Mouse (Mus musculus) neutrophil, adult 5-6 weeks (primary cell): ENCODE results near the gene Cmtm6. TPM values are rescaled to one million over a fixed set of nuclear protein-coding genes. Genes with fewer than 3 reads are reported as not detected.
A peak's percentile ranks its signal among the peaks of the same experiment; 100 is the strongest.

ENCODE experiments used
- ATAC-seq: fragments of 151-379, 151-347 bp; 2 replicates; pipeline ENCODE4 v1.8.0; 2017; ENCODE audit warnings: mild to moderate bottlenecking, moderate TSS enrichment; ENCODE audit not compliant: insufficient number of reproducible peaks, poor library complexity, low FRiP score, severe bottlenecking; ENCODE audit errors: extremely low read depth
- total RNA-seq: library from RNA; stranded (forward); fragments of 200-1000 nt; gene quantifications from 2 replicates; pipeline ENCODE4 v1.2.3, GENCODE M21; 2017

The Cmtm6 gene
- total RNA-seq, 1 experiment from 2014 or later = 301 TPM

DNA sequence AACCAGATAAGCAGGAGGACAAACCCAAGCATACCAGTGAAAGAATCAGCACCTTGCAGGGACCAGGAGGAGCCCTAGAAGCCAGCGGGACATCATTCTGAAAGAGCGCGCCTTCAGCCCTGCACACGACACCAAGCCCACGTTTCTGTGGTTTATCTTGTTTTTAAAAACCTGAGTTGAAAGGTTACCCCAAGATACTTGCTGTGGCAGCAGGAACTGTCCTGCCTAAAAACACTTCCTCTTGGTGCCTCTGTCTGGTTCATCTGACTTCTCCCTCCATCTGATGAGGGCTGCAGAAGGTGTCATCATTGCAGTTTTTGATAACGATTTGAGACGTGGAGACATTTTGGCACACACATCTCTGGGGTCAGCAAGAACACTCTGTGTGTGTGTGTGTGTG is 56.8 kb downstream of the Cmtm6 start:
- ATAC-seq = peak; percentile 68

GRCm38 (mm10) chr9:114788697-114789096 is 57.8 kb downstream of the Cmtm6 start:
- no peak for ATAC-seq

- ATAC-seq = no peak
Observed at GRCm38 (mm10) chr9:114789557-114789956, 58.6 kb downstream of the Cmtm6 start.

GRCm38 (mm10) chr9:114789989-114790388 is 59.1 kb downstream of the Cmtm6 start:
- ATAC-seq = no peak

DNA sequence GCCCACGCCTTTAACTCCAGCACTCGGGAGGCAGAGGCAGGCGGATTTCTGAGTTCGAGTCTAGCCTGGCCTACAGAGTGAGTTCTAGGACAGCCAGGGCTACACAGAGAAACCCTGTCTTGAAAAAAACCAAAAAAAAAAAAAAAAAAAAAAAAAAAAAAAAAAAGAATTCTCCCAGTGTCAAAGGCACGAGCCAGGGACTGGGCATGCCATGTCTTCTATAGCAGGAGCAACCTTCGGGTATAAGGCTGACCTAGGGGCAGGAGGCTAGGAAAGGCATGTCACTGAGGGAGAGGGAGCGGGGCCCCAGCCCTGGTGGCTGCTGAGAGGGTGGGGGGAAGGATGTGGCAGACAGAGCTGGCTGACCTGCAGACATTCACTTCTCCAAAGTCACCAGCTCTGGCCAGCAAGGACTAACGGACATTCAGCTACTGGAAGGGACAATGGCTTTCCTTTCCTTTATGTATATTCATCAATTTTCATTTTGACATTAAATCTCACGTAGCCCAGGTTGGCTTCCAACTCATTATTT is 62.9 kb downstream of the Cmtm6 start:
- ATAC-seq = no peak

GRCm38 (mm10) chr9:114794491-114794890 is 63.6 kb downstream of the Cmtm6 start:
- no peak for ATAC-seq

- no peak for ATAC-seq
Observed at GRCm38 (mm10) chr9:114796473-114797050, 65.6 kb downstream of the Cmtm6 start.

DNA sequence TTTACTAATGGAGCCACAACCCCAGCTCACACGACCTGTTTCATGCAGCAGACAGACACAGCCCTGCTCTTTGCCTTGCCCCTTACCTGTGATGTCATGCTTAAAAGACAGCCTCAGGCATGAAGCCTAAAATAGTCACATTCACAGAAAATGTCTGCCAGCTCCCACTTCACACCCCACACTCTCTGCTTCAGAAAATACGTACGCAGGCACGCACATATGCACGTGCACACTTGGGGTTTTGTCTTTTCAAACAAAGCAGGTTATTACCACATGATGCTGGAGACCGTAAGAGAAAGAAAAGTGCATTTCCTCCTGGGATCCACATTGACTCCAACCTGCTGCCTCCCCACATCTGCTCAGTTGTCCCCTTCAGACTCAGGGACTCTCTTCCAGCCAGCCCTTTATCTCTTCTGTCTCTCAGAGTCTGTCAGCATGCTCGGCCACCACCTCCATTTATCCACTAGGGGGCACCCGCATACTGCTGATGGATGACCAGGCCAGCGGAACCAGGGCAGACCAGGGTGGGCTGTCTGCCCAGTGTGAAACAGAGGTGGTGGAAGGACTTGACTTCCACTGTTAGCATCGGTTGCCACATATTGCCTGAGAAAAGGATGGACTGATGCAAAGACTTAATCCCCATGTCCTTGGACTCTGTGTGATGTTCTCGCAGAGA is 66.6 kb downstream of the Cmtm6 start:
- peak; percentile 84 for ATAC-seq

GRCm38 (mm10) chr9:114798845-114799244 is 67.9 kb downstream of the Cmtm6 start:
- ATAC-seq = no peak

Other genes starting within 250 kb of the Cmtm6 start
- gene Ccr4, start 226.2 kb upstream of the Cmtm6 start, total RNA-seq = 0.61 TPM in 1 of 2 replicates, not detected in the other
- gene C130032M10Rik, start 215.4 kb upstream of the Cmtm6 start, total RNA-seq = not detected in 2 replicates
- not detected in 2 replicates for gene Trim71, start 166.7 kb upstream of the Cmtm6 start, total RNA-seq
- gene Cnot10, start 90.9 kb upstream of the Cmtm6 start, total RNA-seq = 43.1 and 48.4 TPM in 2 replicates
- gene Dync1li1, start 42.3 kb upstream of the Cmtm6 start, total RNA-seq = 68.3 and 74.4 TPM in 2 replicates
- 130 and 159 TPM in 2 replicates for gene Cmtm7, start 50.7 kb downstream of the Cmtm6 start, total RNA-seq
- gene Cmtm8, start 113.0 kb downstream of the Cmtm6 start, total RNA-seq = 2.1 and 3.3 TPM in 2 replicates
- gene Gpd1l, start 202.9 kb downstream of the Cmtm6 start, total RNA-seq = 86.6 and 89.4 TPM in 2 replicates
- gene Osbpl10, start 247.5 kb downstream of the Cmtm6 start, total RNA-seq = not detected in 2 replicates